Mouse (Mus musculus) T-helper 17 cell (primary cell): ENCODE data around the gene Eapp.
"Not testable (repeated sequence)": the region's sequence is repeated elsewhere in the genome, so short reads cannot be mapped to it uniquely, and the experiment has no call there.

Source experiments
- in situ Hi-C, 2 experiments: fragments of 300-600 bp; cut with MboI, MseI; formaldehyde crosslinking; loops; 1 replicate in 1 of 2; 2 replicates in 1 of 2; pipeline ENCODE4 v1.15.1; 2025; ENCODE audit warnings: high pct_unique_total_duplicates in 2 of 2

Gene Eapp

GRCm38 (mm10) chr12:54689082-54689481 is 6.6 kb downstream of the Eapp start:
- in situ Hi-C loops, result loop anchor here in 1 of 2 experiments (5.0 kb wide), 1 partner anchor 42 kb away; no protein-coding TSS in a partner anchor

DNA sequence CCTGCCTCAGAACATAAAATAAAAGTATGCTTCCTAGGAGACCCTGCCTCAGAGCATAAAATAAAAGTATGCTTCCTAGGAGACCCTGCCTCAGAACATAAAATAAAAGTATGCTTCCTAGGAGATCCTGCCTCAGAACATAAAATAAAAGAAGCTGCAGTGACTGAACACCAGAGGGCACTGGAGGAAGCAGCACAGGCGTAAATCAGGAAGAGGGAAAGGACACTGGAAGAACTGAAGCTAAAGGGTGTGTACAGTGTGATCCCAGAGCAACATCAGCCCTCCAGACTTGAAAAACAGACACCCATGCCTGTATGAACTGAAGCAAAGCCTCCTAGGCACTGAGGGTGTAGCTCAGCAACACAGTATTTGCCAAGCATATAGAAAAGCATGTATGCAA is 12.5 kb downstream of the Eapp start:
- in situ Hi-C loops, result no loop called here

DNA sequence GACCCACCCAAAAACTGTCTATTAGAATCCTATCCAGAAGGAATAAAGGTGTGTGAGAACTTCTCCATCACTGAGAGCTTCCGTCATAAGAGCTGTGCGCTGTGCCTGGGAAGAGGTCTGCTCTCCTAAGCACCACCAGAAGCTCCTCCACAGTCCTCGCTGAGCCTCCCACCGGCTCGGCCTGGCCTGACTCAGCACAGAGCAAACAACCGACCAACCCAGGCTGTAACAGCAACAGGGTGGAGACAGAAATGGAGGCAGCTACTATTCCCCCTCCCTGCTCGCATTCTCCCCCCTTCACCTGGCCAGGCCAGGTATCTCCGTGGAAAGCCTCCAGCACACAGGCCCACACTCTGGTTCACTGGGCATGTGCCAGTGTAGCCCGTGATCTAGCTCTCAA is 19.0 kb downstream of the Eapp start:
- in situ Hi-C loops, result no loop called here

DNA sequence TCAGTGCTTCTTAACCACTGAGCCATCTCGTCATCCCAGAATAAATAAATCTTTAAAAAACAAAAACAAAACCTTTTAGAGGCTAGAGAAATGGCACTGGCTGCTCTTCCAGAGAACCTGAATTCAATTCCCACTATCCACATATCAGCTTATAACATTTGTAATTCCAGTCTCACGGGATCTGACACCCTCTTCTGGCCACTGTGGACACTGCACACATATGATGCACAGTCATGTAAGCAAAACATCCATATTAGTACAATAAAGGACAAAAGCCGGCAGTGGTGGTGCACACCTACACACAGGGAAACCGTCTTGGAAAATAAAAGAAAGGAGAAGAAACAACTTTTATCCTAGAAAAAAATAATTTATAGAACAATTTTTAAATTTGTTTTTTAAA is 20.3 kb downstream of the Eapp start:
- in situ Hi-C loops, result no loop called here

DNA sequence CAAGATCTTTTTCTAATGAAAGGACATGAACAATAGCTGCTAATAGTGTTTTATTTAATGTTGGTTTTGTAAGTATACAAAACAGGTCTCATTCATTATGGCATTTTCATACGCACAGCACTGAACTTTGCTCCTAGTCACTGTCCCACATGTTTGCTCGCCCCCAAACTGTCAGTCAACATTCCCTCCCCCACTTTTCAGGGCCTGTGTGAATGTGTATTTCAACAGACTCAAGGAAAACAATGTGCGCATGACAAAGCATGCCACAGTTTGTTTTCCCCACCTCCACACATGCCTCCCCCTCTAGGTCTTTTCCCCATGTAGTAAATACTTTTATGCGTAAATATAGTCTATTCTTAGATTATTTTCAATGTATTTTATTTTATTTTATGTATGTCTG is 24.4 kb downstream of the Eapp start:
- in situ Hi-C loops, result no loop called here

DNA sequence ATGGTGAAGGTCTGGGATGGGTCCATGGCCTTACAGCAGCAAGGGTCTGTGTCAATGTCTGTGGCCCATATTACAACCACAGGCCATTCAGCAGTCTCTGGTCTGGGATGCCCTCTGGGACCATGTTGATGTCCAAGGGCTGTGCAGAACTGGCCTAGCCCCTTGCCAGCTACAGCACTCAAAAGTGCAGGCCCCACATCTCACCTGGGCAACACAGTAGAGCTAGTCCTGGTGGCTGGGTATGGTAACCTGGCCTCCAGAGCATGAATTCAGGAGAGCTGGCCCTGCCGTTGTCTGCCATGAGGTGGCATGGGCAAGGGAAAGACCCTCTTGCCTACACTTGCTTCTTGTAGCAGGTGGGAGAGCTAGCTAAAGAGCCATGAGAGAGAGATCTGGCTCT is 27.6 kb downstream of the Eapp start:
- in situ Hi-C loops, result no loop called here

- in situ Hi-C loops, result no loop called here
Observed at GRCm38 (mm10) chr12:54665526-54665925, 30.2 kb downstream of the Eapp start.

DNA sequence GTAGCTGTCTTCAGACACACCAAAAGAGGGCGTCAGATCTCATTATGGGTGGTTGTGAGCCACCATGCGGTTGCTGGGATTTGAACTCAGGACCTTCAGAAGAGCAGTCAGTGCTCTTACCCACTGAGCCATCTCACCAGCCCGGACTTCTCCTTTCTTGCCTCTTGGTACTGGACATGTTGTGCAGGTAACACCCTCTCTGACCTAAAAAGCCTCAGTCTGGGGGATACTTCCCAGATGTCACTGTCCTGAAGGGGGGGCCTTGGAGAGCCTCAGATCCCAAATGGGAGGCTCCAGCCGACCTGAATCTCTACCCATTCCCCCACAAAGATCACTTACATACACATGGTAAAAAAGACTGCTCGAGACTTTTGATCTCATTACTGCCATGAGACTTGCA is 34.2 kb downstream of the Eapp start:
- in situ Hi-C loops, result not testable (repeated sequence)

DNA sequence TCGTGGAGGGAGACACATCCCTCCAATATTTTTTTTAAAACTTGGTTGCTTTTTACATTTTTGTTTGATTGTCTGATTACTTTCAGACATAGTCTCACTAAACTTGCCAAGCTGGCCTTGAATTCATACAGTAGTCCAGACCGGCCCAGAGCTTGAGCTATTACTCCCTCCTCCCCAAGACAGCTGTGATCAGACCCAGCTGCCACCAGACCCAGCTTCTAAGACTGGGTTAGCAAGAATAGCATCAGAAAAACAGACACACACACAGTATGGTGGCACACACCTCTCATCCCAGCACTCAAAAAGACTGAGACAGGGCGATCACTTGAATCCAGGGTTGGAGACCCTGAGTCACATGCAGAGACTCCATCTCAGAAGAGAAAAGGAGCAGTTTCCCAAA is 35.8 kb downstream of the Eapp start:
- in situ Hi-C loops, result loop anchor here (10.0 kb wide), 2 partner anchors 455 to 1165 kb away; partner anchors contain the start of genes Egln3 (in 1 of the 2) and Ralgapa1 (in 1 of the 2)

DNA sequence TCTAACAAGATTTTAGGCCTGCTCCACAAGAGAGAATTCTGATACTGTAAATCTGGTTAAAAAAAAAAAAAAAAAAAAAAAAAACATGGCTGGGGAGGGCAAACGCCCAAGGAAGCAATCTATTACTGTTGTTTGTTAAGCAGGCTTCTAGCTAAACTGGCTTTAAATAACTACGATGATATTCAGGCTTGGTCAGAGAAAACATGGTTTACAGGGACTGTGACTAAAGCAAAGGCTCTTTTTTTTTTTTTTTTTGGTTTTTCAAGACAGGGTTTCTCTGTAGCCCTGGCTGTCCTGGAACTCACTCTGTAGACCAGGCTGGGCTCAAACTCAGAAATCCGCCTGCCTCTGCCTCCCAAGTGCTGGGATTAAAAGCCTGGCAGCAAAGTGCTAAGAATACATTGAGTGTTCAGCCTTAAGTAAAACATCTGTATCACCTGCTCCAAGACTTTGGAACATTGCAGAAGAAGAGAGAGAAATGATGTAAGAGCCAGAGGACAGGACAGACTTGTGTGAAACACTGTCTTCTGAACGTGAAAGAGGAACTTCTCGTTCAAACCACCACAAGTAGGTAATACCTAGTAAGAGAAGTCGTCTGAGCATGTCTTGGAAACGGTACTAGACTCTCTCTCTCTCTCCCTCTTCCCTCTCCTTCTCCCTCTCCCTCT is 37.1 kb downstream of the Eapp start:
- in situ Hi-C loops, result loop anchor here (10.0 kb wide), 2 partner anchors 454 to 1166 kb away; partner anchors contain the start of genes Egln3 (in 1 of the 2) and Ralgapa1 (in 1 of the 2)

- in situ Hi-C loops, result loop anchor here (10.0 kb wide), 2 partner anchors 453 to 1167 kb away; partner anchors contain the start of genes Egln3 (in 1 of the 2) and Ralgapa1 (in 1 of the 2)
Observed at GRCm38 (mm10) chr12:54657951-54658350, 37.7 kb downstream of the Eapp start.

DNA sequence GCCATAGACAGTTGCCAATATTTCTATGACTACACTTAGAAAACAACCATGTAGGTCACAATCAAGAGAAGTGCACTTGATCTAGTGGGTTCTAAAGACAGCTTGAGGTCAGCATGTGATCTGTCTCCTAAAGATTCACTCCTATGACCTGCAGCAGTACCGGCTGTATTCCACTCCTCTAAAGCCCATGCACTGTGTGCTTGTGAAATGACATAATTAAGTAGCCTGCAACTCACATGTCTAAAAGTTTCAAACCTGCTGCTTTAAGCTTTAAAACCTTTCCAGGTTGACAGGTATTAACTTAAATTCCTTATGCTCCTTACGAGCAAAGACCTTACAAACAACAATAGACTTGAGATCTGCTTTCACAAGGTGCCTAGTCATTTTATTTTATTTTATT is 38.5 kb downstream of the Eapp start:
- in situ Hi-C loops, result loop anchor here (10.0 kb wide), 2 partner anchors 452 to 1168 kb away; partner anchors contain the start of genes Egln3 (in 1 of the 2) and Ralgapa1 (in 1 of the 2)

DNA sequence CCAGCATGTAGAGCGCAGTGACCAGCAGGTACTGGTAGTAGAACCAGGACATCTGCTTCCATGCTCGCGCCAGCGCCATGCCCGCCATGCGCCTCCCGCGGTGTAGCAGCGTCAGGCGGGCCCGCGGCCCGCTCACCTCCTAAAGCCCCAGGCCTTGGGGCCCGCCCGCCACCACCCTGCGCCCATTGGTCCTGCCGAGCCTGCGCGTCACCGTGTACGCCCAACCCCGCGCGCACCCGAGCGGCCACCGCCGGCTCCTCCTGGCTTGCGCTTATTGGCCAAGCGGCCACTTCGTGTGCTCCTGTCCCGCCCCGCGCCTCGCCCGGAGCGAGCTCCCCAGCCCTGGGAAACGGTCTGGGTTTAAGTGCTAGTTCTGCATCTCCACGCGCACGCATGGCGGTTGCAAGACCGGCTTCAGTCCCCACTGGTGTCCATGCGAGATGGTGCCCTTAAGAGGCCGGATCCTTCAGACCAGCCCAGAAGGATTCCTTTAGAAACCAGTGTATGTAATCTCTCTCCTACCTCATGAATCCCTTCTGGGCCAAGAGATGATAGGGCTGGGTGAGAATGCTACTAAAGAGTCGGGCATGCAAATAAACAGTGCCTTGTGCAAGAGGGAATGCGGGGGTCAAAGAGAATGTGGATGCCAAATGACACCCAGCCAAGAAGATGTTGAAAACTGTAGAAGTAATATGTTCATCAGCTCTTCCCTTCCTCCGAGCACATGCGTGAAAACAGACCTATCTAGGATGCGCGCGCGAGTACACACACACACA is 39.1 kb downstream of the Eapp start, which contains the start of gene Sptssa:
Gene Sptssa (minus strand): TSS at position 178 of the 776 bp plus-strand sequence.
- in situ Hi-C loops, result loop anchor here (10.0 kb wide), 2 partner anchors 452 to 1168 kb away; partner anchors contain the start of genes Egln3 (in 1 of the 2) and Ralgapa1 (in 1 of the 2)

DNA sequence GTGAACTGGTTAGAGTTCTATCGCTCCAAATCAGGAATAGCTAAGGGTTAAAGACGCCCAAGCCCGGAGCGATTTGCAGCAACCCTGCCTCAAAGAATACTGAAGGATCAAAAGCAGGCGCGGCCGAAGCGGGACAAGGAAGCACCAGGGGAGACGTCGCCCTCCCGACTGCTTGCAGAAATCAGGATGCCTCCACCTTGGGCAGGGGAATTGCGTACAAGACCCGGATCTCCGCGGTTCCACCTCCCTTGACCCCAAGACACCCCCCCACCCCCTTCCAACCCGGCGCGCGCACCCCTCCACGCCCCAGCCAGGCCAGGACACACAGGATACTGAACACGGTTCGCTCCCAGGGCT is 39.7 kb downstream of the Eapp start:
- in situ Hi-C loops, result loop anchor here (10.0 kb wide), 2 partner anchors 451 to 1169 kb away; partner anchors contain the start of genes Egln3 (in 1 of the 2) and Ralgapa1 (in 1 of the 2)

DNA sequence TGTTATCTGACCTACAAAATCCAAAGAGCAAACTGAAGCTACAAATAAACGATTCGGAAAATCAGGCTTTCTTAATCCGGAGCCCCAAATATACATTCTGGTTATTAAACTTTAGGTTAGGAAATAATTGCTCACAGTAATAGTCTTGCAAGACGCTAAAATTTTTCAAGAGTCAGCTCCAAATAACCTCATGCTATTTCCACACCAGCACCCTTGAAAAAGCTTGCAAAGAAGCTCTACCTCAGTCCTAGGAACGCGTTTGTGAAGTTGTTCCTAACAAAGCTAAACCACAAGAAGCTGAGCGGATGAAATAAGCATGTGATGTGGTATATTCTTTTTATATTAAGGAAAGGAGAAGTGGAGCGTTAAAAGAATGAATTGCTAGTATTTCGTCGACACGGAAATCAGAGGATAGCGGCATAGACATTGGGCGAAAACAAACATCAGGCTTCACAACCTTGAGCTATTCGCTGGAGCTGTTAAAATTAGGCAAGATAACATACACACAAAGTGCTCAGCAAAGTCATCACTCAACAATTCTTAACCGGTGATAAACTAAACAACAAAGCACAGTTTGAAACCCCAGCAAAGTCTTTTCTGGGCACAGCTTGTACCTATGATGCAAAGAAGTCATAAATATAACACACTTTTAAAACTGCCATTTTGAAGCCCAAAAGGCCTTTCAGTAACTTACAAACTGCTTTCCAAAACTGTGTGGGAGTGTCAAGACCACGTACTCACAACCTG is 40.2 kb downstream of the Eapp start:
- in situ Hi-C loops, result loop anchor here (10.0 kb wide), 2 partner anchors 451 to 1169 kb away; partner anchors contain the start of genes Egln3 (in 1 of the 2) and Ralgapa1 (in 1 of the 2)

DNA sequence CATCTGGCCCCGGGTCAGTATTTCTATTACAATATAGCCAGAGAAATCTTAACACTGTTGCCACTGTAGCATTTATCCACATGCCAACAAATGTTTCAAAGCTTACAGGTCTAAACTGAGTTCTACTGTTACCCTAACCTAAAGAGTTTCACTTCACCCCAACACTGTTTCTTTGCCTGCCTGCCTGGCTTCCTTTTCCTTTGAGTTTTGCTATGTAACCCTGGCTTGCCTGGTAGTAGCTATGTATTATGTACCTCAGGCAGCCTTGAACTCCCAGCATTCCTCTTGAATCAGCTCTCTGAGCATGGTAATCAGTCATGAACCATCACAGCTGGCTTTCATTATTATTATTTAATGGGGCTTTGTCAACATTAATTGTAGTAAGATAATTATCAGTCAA is 41.0 kb downstream of the Eapp start:
- in situ Hi-C loops, result loop anchor here (10.0 kb wide), 2 partner anchors 450 to 1170 kb away; partner anchors contain the start of genes Egln3 (in 1 of the 2) and Ralgapa1 (in 1 of the 2)

GRCm38 (mm10) chr12:54654141-54654540 is 41.6 kb downstream of the Eapp start:
- in situ Hi-C loops, result loop anchor here (10.0 kb wide), 2 partner anchors 449 to 1171 kb away; partner anchors contain the start of genes Egln3 (in 1 of the 2) and Ralgapa1 (in 1 of the 2)

GRCm38 (mm10) chr12:54652346-54652745 is 43.4 kb downstream of the Eapp start:
- in situ Hi-C loops, result loop anchor here (10.0 kb wide), 2 partner anchors 448 to 1172 kb away; partner anchors contain the start of genes Egln3 (in 1 of the 2) and Ralgapa1 (in 1 of the 2)

GRCm38 (mm10) chr12:54651820-54652219 is 43.9 kb downstream of the Eapp start:
- in situ Hi-C loops, result loop anchor here (10.0 kb wide), 2 partner anchors 447 to 1173 kb away; partner anchors contain the start of genes Egln3 (in 1 of the 2) and Ralgapa1 (in 1 of the 2)

DNA sequence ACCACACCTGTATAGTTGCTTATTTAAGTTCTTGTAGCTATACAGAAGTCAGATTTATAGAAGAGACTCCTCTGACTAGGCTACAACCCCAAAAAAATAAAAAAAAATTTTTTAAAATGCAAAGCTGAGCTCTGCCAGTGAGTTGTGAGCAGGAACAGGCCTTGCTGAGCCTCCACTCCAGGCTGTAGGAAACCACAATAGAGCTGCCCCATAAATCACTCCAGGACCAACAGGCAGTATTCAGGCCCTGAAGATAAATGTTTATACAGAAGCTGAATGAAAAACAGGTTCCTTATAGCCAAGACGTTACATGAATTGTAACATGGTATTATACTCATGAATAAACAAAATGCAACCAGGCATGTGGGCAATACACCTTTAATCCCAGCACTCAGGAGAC is 44.5 kb downstream of the Eapp start:
- in situ Hi-C loops, result loop anchor here (10.0 kb wide), 2 partner anchors 446 to 1174 kb away; partner anchors contain the start of genes Egln3 (in 1 of the 2) and Ralgapa1 (in 1 of the 2)

- in situ Hi-C loops, result loop anchor here in 1 of 2 experiments (5.0 kb wide), 2 partner anchors 42 to 43 kb away; no protein-coding TSS in a partner anchor
Observed at GRCm38 (mm10) chr12:54644947-54645346, 50.8 kb downstream of the Eapp start.
